Mouse (Mus musculus) cerebellum, adult 9-10 months (tissue): ENCODE data around the gene Tpx2.

Experiments
- DNase-seq: peaks from one replicate; pipeline ENCODE4 v3.0.0; 2022

Gene Tpx2

DNA sequence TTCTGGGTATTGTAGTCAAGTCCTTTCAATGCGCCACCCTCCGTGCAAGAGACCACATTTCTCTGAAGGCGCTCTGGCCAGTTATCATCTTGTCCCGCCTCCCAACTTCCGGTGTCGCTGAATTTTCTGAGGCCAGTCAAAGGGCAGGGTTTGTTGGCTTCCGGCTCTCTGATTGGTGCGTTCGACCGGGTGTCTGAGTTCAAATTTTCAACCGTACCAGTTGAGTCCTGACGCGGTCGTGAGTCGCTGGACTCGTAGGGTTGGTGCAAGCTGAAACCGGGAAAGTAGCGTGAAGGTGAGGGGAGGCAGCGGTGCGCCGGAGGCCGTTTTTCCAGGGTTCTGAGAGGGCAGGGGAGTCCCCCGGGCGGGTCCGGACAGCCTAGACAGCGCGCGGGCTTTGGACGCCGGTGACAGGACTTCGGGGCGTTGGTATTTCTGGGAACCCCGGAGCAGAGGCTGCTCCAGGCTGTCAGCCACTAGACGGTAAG, at the start of gene Tpx2:
TSS of gene Tpx2 (plus strand) at position 150 of the 488 bp plus-strand sequence.
- peak; percentile 98 for DNase-seq

- peak; percentile 86 for DNase-seq
Measured at GRCm38 (mm10) chr2:152799954-152800761, 47.6 kb upstream of the Tpx2 start.

DNA sequence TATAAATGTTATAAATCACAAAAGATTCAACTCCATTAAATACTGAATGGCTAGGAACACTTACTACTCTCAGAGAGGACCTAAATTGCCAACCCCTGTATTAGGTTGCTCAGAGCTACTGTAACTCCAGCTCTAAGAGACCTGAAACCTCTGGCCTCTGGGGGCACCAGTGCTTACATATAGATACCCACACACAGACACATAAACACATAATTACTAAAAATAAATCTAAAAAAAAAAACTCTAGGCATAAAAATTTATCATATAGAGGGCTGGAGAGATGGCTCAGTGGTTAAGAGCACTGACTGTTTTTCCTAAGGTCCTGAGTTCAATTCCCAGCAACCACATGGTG, 47.0 kb upstream of the Tpx2 start:
- no peak for DNase-seq

DNA sequence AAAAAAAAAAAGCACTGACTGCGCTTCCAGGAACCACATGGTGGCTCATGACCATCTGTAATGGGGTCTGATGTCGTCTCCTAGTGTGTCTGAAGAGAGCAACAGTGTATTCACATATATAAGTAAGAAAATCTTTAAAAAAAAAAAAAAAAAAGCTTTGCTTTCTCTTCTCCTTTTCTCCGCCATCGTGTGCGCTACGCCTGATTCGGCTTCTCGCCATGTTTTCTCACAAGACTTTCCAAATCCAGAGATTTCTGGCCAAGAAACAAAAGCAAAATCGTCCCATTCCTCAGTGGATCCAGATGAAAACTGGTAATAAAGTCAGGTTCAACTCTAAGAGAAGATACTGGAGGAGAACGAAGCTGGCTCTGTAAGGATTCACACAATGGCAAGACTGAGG, 45.5 kb upstream of the Tpx2 start:
- DNase-seq: no peak

- no peak for DNase-seq
Measured at GRCm38 (mm10) chr2:152803081-152803480, 44.7 kb upstream of the Tpx2 start.

DNA sequence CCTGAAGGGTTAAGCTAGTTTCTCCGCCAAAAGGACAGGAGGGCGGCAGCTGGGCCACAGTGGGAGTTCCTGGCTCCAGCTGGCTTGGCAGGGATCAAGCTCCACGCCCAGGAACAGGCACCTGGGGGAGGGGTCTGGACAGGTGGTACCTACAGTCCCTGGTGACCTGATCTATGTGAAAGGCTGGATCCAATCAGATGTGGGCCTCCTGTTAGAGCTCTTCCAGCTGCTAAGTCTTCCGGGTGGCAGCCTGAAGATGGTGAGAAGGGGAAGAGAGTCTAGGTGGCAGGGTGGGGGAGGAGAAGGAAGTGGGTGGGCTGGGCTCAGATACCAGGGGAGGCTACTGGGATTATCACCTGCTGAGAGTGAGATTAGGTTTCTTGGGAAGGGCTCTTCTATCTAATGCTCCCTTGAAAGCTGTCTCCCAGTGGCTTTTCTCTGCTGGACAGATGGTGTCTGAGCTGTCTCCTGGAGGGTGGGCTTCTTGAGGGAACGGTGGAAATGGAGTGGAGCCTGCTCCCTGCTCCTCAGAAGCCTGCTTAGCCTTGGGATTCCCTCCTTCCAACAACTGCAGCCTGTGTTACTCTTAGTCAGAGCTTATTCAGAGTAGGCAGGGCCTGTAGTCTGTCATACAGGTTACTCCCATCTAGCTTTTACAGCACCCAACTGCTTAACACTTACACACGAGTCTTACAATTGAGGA, 43.2 kb upstream of the Tpx2 start:
- DNase-seq: peak; percentile 95

- DNase-seq: no peak
Measured at GRCm38 (mm10) chr2:152805111-152805490, 42.7 kb upstream of the Tpx2 start.

DNA sequence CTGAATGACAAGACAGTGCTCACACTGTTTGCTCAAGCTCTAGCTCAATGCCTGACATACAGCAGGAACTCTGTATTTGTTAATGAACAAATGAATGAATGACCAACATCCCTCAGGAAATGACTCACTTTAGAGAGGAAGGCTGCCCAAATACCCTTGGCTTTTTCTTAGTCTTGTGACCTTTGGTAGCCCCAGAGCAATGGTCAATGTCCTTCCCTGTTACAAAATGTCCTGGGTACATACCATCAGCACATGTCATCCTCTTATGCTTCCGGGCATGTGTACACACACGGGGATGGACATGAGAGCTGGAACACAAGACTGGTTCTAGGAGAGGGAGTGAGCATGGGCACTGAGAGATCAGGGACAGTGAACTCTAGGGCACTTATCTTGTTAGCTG, 41.7 kb upstream of the Tpx2 start:
- DNase-seq: no peak

DNA sequence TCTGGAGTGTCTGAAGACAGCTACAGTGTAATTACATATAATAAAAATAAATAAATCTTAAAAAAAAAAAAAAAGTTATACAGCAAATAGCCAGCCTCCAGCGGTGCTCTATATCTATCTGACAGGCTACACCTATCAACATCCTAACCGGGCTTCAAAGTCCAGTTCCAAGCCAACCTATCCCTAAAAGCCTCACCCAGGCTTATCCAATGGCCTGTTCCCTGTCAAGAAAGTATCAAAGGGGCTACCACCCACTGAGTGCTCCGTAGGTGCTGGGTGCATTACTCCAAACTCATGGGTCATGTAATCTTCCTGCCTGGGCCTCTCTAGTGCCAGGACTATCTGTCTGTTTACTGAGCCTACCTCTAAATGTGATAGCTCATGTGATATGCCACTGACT, 39.6 kb upstream of the Tpx2 start:
- no peak for DNase-seq

- DNase-seq: no peak
Measured at GRCm38 (mm10) chr2:152810158-152810941, 37.4 kb upstream of the Tpx2 start.

GRCm38 (mm10) chr2:152811336-152812165, 36.2 kb upstream of the Tpx2 start:
- DNase-seq: no peak

DNA sequence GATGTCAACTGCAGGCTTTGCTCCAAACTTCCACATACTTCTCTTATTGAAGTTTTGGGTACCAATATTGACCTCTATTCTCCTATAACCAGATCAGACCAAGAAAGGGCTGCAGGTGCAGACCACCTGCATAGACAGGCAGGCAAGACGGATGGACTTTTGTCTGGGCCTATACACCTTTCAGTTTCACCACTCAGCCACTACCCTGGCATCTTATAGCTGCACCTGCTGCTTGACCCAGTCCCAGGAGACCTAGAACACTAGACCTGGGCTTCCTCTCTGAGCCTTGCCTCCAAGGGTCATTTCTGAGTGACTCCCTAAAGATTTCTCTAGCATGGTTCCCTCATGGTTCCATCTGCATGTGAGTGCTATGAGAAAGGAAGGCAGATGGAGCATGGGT, 34.5 kb upstream of the Tpx2 start:
- no peak for DNase-seq

- DNase-seq: no peak
Measured at GRCm38 (mm10) chr2:152814213-152814874, 33.4 kb upstream of the Tpx2 start.

GRCm38 (mm10) chr2:152815879-152816656, 31.7 kb upstream of the Tpx2 start:
- no peak for DNase-seq

DNA sequence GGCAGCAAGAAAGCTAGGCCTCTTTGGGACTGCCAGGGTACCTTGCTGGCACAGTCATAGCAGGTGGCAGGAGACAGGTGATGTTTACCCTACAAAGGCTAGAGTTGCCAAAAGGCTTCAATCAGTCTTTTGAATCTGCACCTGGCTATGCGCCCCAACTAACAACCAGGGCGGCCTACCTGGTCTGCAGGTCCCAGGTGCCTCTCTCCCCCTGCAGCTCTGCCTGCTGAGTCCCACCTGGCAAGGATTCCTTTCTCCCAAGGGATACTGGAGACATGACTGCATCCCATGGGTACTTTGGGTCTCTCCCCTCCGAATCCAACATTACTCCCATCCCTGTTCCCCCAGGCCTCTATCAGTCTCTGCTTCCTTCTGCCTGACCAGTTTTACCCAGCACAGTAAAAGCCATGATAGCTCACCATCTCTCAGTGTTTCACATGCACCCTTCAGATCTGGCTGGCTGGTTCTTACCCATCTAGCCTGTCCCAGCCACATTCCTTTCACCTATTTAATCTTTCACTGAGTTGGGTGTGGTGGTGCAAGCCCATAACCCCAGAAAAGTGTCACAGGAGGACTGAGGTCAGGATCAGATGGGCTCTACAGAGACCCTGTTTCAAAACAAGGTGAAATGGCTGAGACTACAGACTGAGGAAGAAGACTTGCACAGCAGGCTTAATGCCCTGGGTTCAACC, 31.0 kb upstream of the Tpx2 start:
- no peak for DNase-seq

DNA sequence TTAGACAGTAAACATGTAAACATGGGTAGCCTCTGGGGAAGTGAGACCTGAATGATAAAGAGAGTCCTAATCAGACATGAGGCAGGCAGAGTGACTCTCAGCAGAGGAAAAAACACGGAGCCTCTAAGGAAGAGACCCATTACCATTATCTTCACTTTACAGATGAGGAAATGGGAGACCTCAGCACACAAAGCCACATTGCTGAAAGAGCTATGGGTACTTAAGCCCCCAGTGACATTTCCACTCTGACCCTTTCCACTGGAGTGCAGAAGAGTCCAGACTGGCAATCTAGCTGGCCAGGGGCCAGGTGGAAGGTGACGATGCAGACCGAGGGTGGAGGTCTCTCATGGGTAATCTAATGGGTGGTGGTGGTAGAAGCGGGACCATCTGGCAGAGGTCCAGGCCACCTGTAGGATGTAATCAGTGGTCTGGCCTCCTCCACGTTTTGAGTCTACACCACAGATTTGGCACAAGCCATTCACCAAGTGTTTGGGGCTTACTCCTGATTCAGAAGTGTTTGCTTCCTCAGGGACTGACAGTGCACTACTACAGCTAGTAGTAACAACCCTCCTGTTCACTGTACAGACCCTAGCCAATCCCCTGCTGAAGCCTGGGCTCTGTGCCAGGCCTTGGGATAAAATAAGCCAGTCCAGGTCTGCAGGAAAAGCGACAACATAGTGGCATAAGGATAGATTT, 30.0 kb upstream of the Tpx2 start:
- peak; percentile 94 for DNase-seq

GRCm38 (mm10) chr2:152818679-152819078, 29.1 kb upstream of the Tpx2 start:
- DNase-seq: peak; percentile 61

GRCm38 (mm10) chr2:152819097-152819624, 28.6 kb upstream of the Tpx2 start:
- DNase-seq: peak; percentile 64

DNA sequence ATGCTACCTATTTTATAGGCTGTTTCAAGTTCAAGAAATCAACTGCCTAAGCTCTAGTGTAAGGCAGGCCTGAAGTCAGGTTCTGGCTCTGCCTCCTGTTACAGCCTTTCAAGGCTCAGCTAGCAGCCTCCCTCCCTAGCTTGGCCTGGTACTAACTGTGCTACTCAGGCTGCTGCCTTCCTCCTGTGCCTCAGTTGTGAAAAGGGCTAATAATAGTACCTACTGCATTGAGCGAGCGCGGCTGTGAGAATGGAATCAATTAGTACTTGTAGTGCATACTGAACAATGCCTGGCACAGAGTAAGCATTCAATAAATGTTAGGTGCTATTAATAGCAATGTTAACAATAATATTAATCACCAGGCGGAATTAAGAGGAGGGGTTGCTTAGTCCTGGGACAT, 27.8 kb upstream of the Tpx2 start:
- peak; percentile 54 for DNase-seq

GRCm38 (mm10) chr2:152820369-152820768, 27.4 kb upstream of the Tpx2 start:
- no peak for DNase-seq
